Mouse (Mus musculus) hindbrain, embryonic 12.5 days (tissue): ENCODE measurements around the gene Flrt1. TPM values are rescaled to one million over a fixed set of nuclear protein-coding genes. Genes with fewer than 3 reads are reported as not detected.

Source experiments
- ATAC-seq: fragments of 200-750 bp; cut with Nextera tagmentation; 2 replicates; pipeline ENCODE4 v1.8.0; 2017; ENCODE audit warnings: moderate TSS enrichment; ENCODE audit not compliant: low FRiP score
- H3K27ac ChIP-seq: fragments of 300-500 bp; sonication (generic); 2 replicates; pipeline ENCODE4 v1.5.1; 2016; ENCODE audit warnings: mild to moderate bottlenecking
- H3K27me3 ChIP-seq: fragments of 300-500 bp; sonication (generic); 2 replicates; pipeline ENCODE4 v1.6.1; 2016; ENCODE audit warnings: mild to moderate bottlenecking
- H3K36me3 ChIP-seq: fragments of 300-500 bp; sonication (generic); 2 replicates; pipeline ENCODE4 v1.6.1; 2016; ENCODE audit warnings: mild to moderate bottlenecking
- H3K4me1 ChIP-seq: fragments of 300-500 bp; sonication (generic); 2 replicates; pipeline ENCODE4 v1.6.1; 2016
- H3K4me2 ChIP-seq: fragments of 300-500 bp; sonication (generic); replicated peaks from 2 replicates; pipeline ENCODE4 v1.6.1; 2016; ENCODE audit warnings: mild to moderate bottlenecking
- H3K4me3 ChIP-seq: fragments of 300-500 bp; sonication (generic); 2 replicates; pipeline ENCODE4 v1.5.1; 2016; ENCODE audit warnings: mild to moderate bottlenecking
- H3K9ac ChIP-seq: fragments of 300-500 bp; sonication (generic); 2 replicates; pipeline ENCODE4 v1.6.1; 2016; ENCODE audit warnings: mild to moderate bottlenecking, moderate library complexity
- H3K9me3 ChIP-seq: fragments of 300-500 bp; sonication (generic); replicated peaks from 2 replicates; pipeline ENCODE4 v1.6.1; 2016; ENCODE audit warnings: mild to moderate bottlenecking
- WGBS: fragments of 180-500 bp; shearing (Covaris S2); methylation state at CpG from one replicate; pipeline ENCODE4 v1.1.7; 2016; 5-methylcytosine and 5-hydroxymethylcytosine counted together
- polyA plus RNA-seq: library from polyadenylated mRNA; unstranded; fragments of >200 nt; fragmentation: Nextera tagmentation; extraction: Ambion mirVana; gene quantifications from 2 replicates; pipeline ENCODE4 v1.2.1, GENCODE M21; 2016

Flrt1 gene
- polyA plus RNA-seq, 1 experiment from 2014 or later = 5.5 TPM

DNA sequence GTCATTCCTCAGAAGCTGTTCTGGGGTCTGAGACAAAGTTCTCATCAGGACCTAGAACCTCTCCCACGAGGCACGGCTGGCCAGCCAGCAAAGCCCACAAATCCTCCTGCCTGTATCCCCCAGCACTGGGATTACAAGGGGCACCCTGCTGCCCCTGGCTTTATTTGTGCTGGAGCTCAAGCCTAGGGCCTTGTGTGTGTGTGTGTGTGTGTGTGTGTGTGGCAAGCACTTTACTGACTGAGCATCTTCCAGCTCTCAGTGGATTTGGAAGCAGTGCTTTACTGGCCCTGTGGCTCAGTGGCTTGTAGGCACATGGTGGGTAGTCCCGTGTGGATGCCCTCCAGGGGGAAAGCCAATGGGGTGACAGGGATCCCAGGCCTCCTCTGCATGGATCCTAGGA is 7.1 kb upstream of the Flrt1 start:
- H3K4me2 ChIP-seq = no peak overlapping the region
- peaks cover 65% of the 10 kb centered on the region for H3K4me1 ChIP-seq
- WGBS = 27% methylated on average over 3 of the region's 3 CpGs
- ATAC-seq = no peak
- H3K36me3 ChIP-seq = no peaks in the 10 kb centered on the region
- peaks cover 17% of the 10 kb centered on the region for H3K27me3 ChIP-seq
- no peak overlapping the region for H3K27ac ChIP-seq
- no peaks in the 10 kb centered on the region for H3K9me3 ChIP-seq
- H3K9ac ChIP-seq = no peak overlapping the region
- H3K4me3 ChIP-seq = no peak overlapping the region

DNA sequence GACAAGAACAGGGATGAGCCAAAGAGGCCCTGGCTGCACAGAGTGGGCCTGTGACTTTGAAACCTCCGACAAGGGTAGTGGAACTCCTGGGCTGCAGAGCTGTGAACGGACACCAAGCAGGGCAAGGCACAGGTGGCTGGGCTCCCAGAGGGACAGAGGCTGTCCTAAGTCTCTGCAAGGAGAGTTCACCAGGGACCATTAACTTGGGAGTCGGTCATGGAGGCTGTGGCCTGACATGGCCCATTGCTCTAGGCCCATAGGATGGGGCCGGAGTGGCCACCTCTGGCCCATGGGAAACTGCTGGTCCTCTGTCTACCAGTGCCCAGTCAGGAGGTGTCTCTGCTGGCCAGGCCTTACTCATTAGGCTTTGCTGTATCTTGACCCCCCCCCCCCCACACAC is 6.2 kb upstream of the Flrt1 start:
- H3K4me2 ChIP-seq = no peak overlapping the region
- peaks cover 25% of the 10 kb centered on the region for H3K27me3 ChIP-seq
- H3K9ac ChIP-seq = no peak overlapping the region
- H3K4me1 ChIP-seq = peaks cover 60% of the 10 kb centered on the region
- H3K9me3 ChIP-seq = no peaks in the 10 kb centered on the region
- ATAC-seq = no peak
- 83% methylated on average over 4 of the region's 4 CpGs for WGBS
- H3K4me3 ChIP-seq = no peak overlapping the region
- no peaks in the 10 kb centered on the region for H3K36me3 ChIP-seq
- H3K27ac ChIP-seq = no peak overlapping the region

DNA sequence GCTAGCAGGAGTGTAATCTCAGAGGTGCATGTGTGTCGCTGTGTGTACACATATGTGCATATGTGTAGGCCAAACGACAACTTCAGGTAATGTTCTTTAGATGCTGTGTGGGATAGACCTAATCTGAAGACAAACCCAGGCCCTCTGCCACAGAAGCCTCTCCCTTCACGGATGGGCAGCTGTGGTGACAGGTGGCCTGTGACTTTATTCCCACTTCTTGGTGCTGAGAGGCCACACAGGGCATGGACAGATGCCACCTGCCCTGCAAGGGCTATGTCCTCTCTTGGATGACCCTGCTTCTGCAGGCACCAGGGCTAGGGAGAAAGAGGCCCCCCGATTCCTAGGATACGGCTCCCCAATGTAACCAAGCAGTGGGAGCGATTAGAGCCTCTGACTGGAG is 5.8 kb upstream of the Flrt1 start:
- Histone ChIP-seq H3K27me3 (peaks cover 28% of the 10 kb centered on the region), H3K36me3 (no peaks in the 10 kb centered on the region), H3K27ac (no peak overlapping the region), H3K4me1 (peaks cover 56% of the 10 kb centered on the region), H3K9me3 (no peaks in the 10 kb centered on the region), H3K4me2 (no peak overlapping the region), H3K4me3 (no peak overlapping the region), H3K9ac (no peak overlapping the region)
- 87% methylated on average over 6 of the region's 6 CpGs for WGBS
- no peak for ATAC-seq

DNA sequence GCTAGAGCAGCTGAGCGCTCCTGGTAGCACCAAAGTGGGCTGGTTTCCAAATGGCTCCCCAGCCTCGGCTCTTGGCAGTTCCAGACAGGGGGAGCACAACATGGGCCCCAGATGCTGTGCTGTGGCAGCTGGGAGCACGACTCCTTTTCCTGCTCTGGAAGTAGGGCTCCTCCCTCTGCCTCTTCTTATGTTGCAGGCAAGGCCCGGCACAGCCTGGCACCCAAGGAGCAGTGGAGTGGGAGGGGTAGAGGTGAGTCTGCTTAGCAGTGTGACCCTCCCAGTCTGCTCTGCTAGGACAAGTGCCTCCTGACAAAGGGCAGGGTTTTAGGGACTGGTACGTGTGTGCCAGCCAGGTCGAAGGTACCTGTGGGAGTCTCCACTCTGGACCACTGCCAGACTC is 5.3 kb upstream of the Flrt1 start:
- H3K9ac ChIP-seq = no peak overlapping the region
- H3K4me3 ChIP-seq = no peak overlapping the region
- no peaks in the 10 kb centered on the region for H3K9me3 ChIP-seq
- WGBS = 57% methylated on average over 6 of the region's 6 CpGs
- H3K4me1 ChIP-seq = peaks cover 53% of the 10 kb centered on the region
- no peak for ATAC-seq
- H3K4me2 ChIP-seq = no peak overlapping the region
- H3K36me3 ChIP-seq = no peaks in the 10 kb centered on the region
- H3K27me3 ChIP-seq = peaks cover 30% of the 10 kb centered on the region
- no peak overlapping the region for H3K27ac ChIP-seq

DNA sequence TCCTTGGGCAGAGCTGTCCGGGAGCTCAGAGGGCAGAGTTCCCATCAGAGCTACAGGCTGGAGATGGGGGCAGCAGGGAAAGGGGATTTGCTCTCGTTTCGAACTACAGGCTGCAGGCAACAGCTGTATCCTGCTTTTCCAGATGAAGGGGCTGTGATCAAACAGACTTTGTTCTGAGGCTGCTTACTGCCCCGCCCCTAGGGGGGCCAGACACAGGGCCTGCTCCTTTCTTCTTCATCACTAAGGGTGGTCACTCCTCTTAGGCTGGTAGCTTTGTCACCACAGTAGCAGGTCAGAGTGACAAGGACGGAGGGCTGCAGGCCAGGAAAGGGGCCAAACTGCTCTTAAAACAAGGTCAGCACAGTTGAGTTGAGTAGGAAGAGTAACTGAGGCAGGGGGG is 4.6 kb upstream of the Flrt1 start:
- Histone ChIP-seq H3K9me3 (no peaks in the 10 kb centered on the region), H3K36me3 (no peaks in the 10 kb centered on the region), H3K27ac (no peak overlapping the region), H3K27me3 (peaks cover 33% of the 10 kb centered on the region), H3K4me1 (peaks cover 55% of the 10 kb centered on the region), H3K9ac (no peak overlapping the region), H3K4me3 (no peak overlapping the region), H3K4me2 (no peak overlapping the region)
- 10% methylated on average over 5 of the region's 5 CpGs for WGBS
- ATAC-seq = no peak

DNA sequence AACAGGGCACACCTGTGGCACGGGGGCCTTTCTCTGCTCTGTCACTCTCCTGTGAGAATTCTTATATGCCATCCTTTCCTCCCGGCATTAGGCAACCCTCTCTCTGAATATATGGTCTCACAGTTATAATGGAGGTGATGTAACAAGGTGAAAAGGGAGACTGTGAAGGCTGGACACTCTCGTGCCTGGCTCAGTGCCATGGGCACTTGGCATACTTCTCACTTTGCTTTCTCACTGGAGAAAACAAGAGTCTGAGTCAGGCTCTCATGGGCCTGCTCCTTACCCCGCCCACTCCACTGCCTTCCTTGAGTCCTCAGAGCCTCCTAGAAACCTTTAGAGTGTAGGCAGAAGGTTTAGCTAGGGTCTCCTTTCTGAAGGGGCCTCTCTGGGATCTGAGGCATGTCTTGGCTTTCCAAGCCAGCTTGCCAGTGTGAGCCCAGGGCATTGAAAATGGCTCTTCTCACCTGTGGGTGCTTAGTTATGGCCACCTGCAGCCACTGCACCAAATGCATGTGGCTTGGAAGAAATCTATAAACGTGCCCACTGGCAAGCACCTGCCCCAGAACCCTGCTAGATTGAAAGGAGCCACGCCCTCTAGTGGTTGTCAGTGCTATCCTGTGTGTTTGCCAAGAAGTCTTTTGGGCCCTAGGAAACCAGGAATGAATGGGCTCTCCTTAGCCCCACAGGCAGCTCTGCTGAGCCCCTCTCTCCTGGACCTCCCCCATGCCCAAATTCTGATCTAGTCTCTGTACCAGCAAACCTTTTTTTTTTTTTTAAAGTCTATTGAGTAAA is 2.8 kb upstream of the Flrt1 start:
- Histone ChIP-seq H3K27ac (no peak overlapping the region), H3K4me2 (no peak overlapping the region), H3K27me3 (peaks cover 29% of the 10 kb centered on the region), H3K4me3 (no peak overlapping the region), H3K36me3 (no peaks in the 10 kb centered on the region), H3K9me3 (no peaks in the 10 kb centered on the region), H3K4me1 (peaks cover 58% of the 10 kb centered on the region), H3K9ac (no peak overlapping the region)
- WGBS = 58% methylated on average over 6 of the region's 6 CpGs
- no peak for ATAC-seq

DNA sequence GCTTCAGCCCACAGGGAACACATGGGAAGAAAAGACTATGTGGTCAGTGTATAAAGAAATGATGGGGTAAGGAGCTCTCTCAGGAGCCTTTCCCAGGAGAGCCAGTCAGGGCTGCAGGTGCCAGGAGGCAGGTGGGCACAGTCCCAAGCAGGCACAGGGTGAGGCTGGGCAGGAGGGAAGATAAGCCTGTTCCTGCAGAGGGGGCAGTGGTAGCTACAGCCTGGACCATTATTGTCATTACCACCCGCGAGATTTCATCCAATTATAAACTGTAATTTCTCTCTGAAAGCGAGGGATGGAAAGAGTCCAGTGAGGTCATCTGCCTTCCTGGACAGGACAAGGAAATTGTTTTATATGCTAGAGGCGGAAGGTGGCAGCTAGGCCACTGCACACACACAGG is 1.6 kb upstream of the Flrt1 start:
- WGBS = 82% methylated on average over 4 of the region's 4 CpGs
- peaks cover 22% of the 10 kb centered on the region for H3K27me3 ChIP-seq

DNA sequence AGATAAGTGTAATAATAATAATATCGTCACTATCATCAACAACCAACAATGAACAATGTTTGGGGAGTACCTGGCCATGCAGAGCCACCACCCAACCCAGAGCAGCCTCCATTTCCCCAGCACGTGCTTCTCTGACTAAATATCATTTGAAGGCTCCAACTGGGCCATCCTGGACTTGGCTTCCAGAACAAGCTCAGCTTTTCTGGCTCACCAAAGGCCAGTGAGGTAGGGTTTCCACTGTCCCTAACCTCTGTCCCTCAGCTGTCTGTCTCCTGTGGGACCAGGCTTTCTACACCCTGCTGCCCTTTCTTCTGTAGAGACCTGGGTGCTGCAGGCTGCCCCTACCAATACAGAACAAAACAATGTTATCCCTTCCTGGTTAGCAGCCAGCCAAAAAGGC is 1.0 kb upstream of the Flrt1 start:
- H3K27ac ChIP-seq = no peak overlapping the region

More for the DNA sequence above, 1.6 kb upstream of the Flrt1 start:
- Histone ChIP-seq H3K27ac (no peak overlapping the region), H3K36me3 (no peaks in the 10 kb centered on the region), H3K4me2 (no peak overlapping the region), H3K9ac (no peak overlapping the region), H3K4me3 (no peak overlapping the region), H3K4me1 (peaks cover 61% of the 10 kb centered on the region), H3K9me3 (no peaks in the 10 kb centered on the region)
- ATAC-seq = no peak

DNA sequence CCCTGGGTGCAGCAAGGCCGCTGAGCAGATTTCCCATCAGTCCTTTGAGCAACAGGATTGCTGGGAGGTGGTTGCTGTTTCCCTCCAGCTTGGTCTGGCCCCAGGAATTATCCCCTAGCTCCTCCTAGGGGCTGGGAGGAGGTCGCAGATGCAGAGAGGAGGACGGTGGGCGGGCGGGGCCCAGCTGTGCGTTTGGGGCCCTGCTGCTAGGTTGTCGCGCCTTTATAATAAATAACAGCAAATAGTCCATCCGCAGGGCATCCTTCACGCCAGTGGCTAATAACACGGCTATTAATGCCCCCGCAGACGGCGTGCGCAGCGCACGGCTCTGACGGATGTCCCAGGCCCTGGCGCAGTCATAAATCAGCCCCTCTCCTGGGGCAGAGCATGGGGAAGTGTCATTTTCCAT is 1.5 kb downstream of the Flrt1 start:
- Histone ChIP-seq H3K36me3 (no peaks in the 10 kb centered on the region), H3K27ac (peak overlapping the region; percentile 72), H3K9me3 (no peaks in the 10 kb centered on the region), H3K9ac (0 out of 2 replicates have a peak overlapping the region, but pooled peaks have one; percentile 13), H3K4me2 (peak overlapping the region; percentile 26), H3K27me3 (peaks cover 23% of the 10 kb centered on the region), H3K4me1 (peaks cover 60% of the 10 kb centered on the region), H3K4me3 (peak overlapping the region; percentile 8; the same call in 1 of the 2 replicates)
- WGBS = 11% methylated on average over 19 of the region's 19 CpGs
- peak; percentile 76 for ATAC-seq

More for the DNA sequence above, 1.0 kb upstream of the Flrt1 start:
- no peak overlapping the region for H3K4me3 ChIP-seq
- ATAC-seq = no peak
- peaks cover 22% of the 10 kb centered on the region for H3K27me3 ChIP-seq
- H3K9ac ChIP-seq = no peak overlapping the region
- WGBS = 83% methylated on average over 2 of the region's 2 CpGs
- peaks cover 63% of the 10 kb centered on the region for H3K4me1 ChIP-seq
- H3K9me3 ChIP-seq = no peaks in the 10 kb centered on the region
- no peak overlapping the region for H3K4me2 ChIP-seq
- no peaks in the 10 kb centered on the region for H3K36me3 ChIP-seq

DNA sequence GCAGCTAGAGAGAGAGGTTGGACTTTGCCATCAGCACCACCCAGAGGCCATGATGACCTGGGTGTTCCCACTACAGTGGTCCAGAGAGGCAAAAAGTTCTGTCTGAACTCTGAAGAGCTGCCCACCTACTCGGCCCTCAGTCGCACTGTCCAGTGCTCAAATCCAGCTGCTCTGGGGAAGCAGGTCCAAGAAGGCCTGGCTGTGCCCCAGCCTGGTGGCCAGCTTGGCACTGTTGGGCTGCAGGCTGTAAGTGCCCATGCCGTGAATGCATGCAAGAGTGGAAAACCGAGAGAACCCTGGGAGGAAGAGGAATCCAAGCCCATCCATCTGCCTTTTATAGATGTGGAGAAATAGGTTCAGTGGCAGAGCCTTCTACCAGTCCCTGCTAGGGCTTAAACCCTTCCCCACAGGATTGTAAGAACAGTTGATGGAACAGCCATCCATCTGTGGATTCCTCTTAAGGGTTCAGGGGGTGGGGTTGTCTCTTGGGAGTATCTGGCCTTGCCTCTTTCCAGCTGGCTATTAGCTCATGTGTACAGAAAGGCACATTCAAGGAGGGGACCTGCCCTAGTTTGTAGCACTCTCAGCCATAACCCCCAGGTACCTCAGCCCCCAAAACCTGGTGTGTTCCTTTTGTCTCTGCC is 2.1 kb downstream of the Flrt1 start:
- Histone ChIP-seq H3K27me3 (peaks cover 27% of the 10 kb centered on the region), H3K4me3 (no peak overlapping the region), H3K4me2 (peak overlapping the region; percentile 26), H3K4me1 (peaks cover 57% of the 10 kb centered on the region), H3K36me3 (no peaks in the 10 kb centered on the region), H3K9me3 (no peaks in the 10 kb centered on the region), H3K27ac (peak overlapping the region; percentile 72), H3K9ac (peak overlapping the region; percentile 8; the same call in 1 of the 2 replicates)
- WGBS = 58% methylated on average over 4 of the region's 4 CpGs
- peak; percentile 12 for ATAC-seq

DNA sequence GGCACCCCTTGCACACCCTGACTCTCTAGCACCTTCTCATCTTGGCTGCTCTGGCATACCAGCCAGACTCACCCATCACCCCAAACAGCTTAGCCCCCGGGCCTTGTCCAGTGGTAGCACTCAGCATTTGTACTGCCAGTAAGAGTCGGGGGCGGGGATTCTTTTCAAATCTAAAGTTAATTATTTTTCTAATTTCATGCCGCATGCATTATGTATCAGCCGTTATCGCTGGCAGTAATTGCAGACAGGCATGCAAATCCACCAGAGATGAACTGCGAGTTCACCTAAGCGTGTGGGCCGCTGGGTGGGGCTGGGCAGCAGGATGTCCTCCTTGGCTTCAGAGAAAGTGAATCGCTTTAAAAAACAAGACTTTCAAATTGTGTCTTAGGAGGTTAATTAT is 3.5 kb downstream of the Flrt1 start:
- H3K36me3 ChIP-seq = no peaks in the 10 kb centered on the region
- H3K27me3 ChIP-seq = peaks cover 33% of the 10 kb centered on the region
- H3K27ac ChIP-seq = peak overlapping the region; percentile 57; the same call in 1 of the 2 replicates
- H3K4me2 ChIP-seq = no peak overlapping the region
- no peak overlapping the region for H3K4me3 ChIP-seq
- peaks cover 62% of the 10 kb centered on the region for H3K4me1 ChIP-seq
- H3K9ac ChIP-seq = peak overlapping the region; percentile 23; the same call in 1 of the 2 replicates
- ATAC-seq = no peak
- no peaks in the 10 kb centered on the region for H3K9me3 ChIP-seq
- WGBS = 65% methylated on average over 10 of the region's 10 CpGs

DNA sequence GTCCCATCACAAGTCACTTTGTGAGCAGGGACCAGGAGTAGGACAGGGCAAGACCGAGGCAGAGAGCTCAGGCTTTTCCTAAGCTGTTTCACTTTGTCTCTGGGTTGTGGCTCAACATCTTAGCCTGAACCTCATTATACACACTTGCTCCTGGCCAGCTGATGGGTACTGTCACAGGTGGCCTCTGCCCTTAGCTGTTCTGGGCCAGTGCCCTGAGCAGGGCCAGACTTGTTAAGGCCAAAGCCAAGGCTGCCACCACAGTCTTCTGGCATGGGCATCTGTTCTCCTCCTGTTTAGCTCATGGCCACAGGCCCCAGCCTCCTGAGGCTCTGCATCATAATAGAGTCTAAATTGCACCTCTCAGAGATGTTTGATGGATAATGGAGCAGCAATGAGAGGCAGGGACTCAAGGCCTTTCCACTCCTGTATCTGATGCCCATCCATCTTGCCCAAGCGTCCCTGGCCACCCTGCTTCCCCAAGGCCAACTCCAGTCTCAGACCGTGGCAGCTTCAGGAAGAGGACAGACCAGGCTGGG is 5.8 kb downstream of the Flrt1 start:
- no peak for ATAC-seq
- H3K4me2 ChIP-seq = no peak overlapping the region
- H3K36me3 ChIP-seq = peaks cover 4% of the 10 kb centered on the region; the same call in 1 of the 2 replicates
- peaks cover 39% of the 10 kb centered on the region for H3K27me3 ChIP-seq
- 0 out of 2 replicates have a peak overlapping the region, but pooled peaks have one; percentile 19 for H3K27ac ChIP-seq
- H3K4me1 ChIP-seq = peaks cover 49% of the 10 kb centered on the region
- H3K9me3 ChIP-seq = no peaks in the 10 kb centered on the region
- no peak overlapping the region for H3K4me3 ChIP-seq
- 75% methylated on average over 3 of the region's 3 CpGs for WGBS
- no peak overlapping the region for H3K9ac ChIP-seq
